Mouse (Mus musculus) forebrain, embryonic 15.5 days (tissue): ENCODE data around the gene Terb2. TPM values are rescaled to one million over a fixed set of nuclear protein-coding genes. Genes with fewer than 3 reads are reported as not detected.
A peak's percentile ranks its signal among the peaks of the same experiment; 100 is the strongest.

Source experiments
- ATAC-seq: fragments of 200-750 bp; cut with Nextera tagmentation; replicated peaks from 2 replicates; pipeline ENCODE4 v1.8.0; 2017; ENCODE audit warnings: mild to moderate bottlenecking, moderate TSS enrichment, moderate library complexity
- H3K27ac ChIP-seq: fragments of 300-500 bp; sonication (generic); replicated peaks from 2 replicates; pipeline ENCODE4 v1.5.1; 2015; ENCODE audit warnings: mild to moderate bottlenecking, inconsistent platforms
- H3K27me3 ChIP-seq: fragments of 300-500 bp; sonication (generic); 2 replicates; pipeline ENCODE4 v1.6.1; 2015; ENCODE audit warnings: inconsistent platforms
- H3K36me3 ChIP-seq: fragments of 300-500 bp; sonication (generic); 2 replicates; pipeline ENCODE4 v1.6.1; 2015; ENCODE audit warnings: mild to moderate bottlenecking, inconsistent platforms
- H3K4me1 ChIP-seq: fragments of 300-500 bp; sonication (generic); 2 replicates; pipeline ENCODE4 v1.6.1; 2015; ENCODE audit warnings: inconsistent platforms
- H3K4me2 ChIP-seq: fragments of 300-500 bp; sonication (generic); replicated peaks from 2 replicates; pipeline ENCODE4 v1.6.1; 2015; ENCODE audit warnings: mild to moderate bottlenecking, inconsistent platforms
- H3K4me3 ChIP-seq: fragments of 300-500 bp; sonication (generic); 2 replicates; pipeline ENCODE4 v1.5.1; 2015; ENCODE audit warnings: mild to moderate bottlenecking, inconsistent platforms
- H3K9ac ChIP-seq: fragments of 300-500 bp; sonication (generic); replicated peaks from 2 replicates; pipeline ENCODE4 v1.6.1; 2015; ENCODE audit warnings: mild to moderate bottlenecking, inconsistent platforms
- H3K9me3 ChIP-seq: fragments of 300-500 bp; sonication (generic); 2 replicates; pipeline ENCODE4 v1.6.1; 2016; ENCODE audit warnings: inconsistent platforms
- WGBS: fragments of 180-500 bp; shearing (Covaris S2); methylation state at CpG from one replicate; pipeline ENCODE4 v1.1.7; 2015; ENCODE audit warnings: mixed read lengths; 5-methylcytosine and 5-hydroxymethylcytosine counted together
- polyA plus RNA-seq: library from polyadenylated mRNA; unstranded; fragments of >200 nt; fragmentation: Nextera tagmentation; extraction: Ambion mirVana; gene quantifications from 2 replicates; pipeline ENCODE4 v1.2.1, GENCODE M21; 2015

Terb2 gene
- polyA plus RNA-seq, 1 experiment from 2014 or later, result not detected

DNA sequence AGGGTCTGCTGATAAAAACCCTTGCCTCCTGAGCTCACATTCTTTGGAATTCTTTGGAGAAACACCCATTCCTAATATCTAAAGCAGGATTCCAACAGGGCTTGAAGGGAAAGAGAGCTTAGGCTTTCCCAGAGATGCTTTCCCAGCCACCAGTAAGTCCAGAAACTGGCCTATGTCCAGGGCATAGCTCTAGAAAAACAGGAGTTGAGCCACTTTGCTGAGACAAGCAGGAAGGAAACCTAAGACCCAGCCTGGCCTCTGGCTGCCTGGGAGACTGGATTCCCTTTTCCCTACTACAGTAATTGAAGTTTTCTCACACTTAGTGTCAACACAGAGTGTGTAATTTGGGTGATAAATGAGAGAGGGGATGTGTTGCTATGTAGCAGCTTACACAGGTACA is 50.2 kb downstream of the Terb2 start:
- Histone ChIP-seq H3K9ac (no peak overlapping the region), H3K4me1 (peaks cover 13% of the 10 kb centered on the region), H3K27ac (no peak overlapping the region), H3K4me3 (no peak overlapping the region), H3K4me2 (no peak overlapping the region), H3K27me3 (no peaks in the 10 kb centered on the region), H3K9me3 (no peaks in the 10 kb centered on the region), H3K36me3 (no peaks in the 10 kb centered on the region)
- no peak for ATAC-seq

DNA sequence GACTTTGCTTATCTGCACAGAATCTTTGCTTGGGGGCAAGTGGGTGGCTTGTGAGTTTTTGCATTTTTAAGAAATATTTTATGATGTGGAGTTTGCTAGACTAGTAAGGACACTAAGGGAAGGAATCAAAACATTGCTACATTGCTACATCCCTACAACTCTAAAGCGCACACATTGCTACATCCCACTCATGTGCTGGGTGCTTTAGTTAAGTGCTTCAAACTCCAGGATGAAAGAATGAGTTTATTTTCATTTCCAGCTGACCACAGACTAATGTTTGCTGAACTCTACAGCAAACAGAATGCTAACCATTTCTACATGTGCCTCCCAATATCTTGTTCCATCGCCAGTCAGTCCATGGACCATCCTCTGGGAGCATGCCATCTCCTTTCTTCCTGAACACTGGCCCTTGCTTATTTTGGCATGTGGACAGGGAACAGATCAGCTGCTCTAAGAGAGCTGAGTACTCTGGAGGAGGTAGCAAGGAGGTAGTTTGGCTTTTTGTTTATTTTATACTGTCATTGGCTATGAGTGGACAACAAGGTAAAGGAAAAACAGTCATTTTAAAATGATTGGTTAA is 51.9 kb downstream of the Terb2 start:
- Histone ChIP-seq H3K9ac (no peak overlapping the region), H3K4me2 (no peak overlapping the region), H3K4me1 (peaks cover 13% of the 10 kb centered on the region), H3K9me3 (no peaks in the 10 kb centered on the region), H3K36me3 (no peaks in the 10 kb centered on the region), H3K27ac (no peak overlapping the region), H3K4me3 (no peak overlapping the region), H3K27me3 (no peaks in the 10 kb centered on the region)
- ATAC-seq, result no peak
- WGBS, result 92% methylated on average over 2 of the region's 2 CpGs

DNA sequence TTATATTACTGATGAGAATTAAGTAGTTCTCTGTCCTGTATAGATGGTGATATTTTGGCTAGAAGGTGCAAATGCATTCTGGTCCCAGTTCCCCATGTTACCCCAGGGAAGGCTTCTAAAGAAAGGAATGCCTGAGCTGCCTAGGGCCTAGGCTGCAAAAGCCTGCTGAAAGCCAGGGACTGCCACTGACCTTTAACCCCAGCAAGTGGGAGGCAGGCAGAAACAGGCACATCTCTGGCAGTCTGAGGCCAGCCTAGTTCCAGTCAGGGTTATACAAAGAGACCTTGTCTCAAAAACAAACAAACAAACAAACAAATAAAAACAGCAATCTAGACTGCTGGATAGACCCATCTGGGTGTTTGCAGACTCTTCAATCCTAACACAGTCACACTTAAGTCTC is 54.7 kb downstream of the Terb2 start:
- Histone ChIP-seq H3K27me3 (no peaks in the 10 kb centered on the region), H3K9ac (no peak overlapping the region), H3K27ac (no peak overlapping the region), H3K9me3 (no peaks in the 10 kb centered on the region), H3K4me1 (no peaks in the 10 kb centered on the region; the same call in 1 of the 2 replicates), H3K4me2 (no peak overlapping the region), H3K36me3 (no peaks in the 10 kb centered on the region), H3K4me3 (no peak overlapping the region)
- ATAC-seq, result no peak

DNA sequence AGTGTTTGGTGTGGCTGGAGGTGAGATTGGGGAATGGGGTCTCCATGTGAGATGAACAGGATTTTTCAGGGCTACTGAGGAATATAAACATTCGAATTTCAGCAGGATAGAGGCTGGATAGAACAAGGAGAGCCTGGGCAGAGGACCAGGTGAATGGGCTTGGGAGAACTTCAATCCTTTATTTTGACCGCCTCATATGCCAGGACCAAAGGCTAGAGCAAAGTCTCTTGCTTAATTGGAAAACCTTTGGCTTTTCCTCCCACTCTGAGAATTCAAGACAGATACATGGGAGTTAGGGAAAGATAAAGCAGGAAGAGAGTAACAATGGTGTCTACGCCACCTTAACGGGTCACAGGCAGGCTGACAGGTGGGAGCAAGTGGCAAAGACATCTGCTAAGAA is 55.2 kb downstream of the Terb2 start:
- no peak overlapping the region for H3K4me3 ChIP-seq
- H3K27ac ChIP-seq, result no peak overlapping the region
- 81% methylated on average over 4 of the region's 4 CpGs for WGBS
- H3K4me2 ChIP-seq, result no peak overlapping the region
- H3K9ac ChIP-seq, result no peak overlapping the region
- no peaks in the 10 kb centered on the region for H3K27me3 ChIP-seq
- no peaks in the 10 kb centered on the region for H3K4me1 ChIP-seq
- ATAC-seq, result no peak
- H3K9me3 ChIP-seq, result no peaks in the 10 kb centered on the region
- no peaks in the 10 kb centered on the region for H3K36me3 ChIP-seq

DNA sequence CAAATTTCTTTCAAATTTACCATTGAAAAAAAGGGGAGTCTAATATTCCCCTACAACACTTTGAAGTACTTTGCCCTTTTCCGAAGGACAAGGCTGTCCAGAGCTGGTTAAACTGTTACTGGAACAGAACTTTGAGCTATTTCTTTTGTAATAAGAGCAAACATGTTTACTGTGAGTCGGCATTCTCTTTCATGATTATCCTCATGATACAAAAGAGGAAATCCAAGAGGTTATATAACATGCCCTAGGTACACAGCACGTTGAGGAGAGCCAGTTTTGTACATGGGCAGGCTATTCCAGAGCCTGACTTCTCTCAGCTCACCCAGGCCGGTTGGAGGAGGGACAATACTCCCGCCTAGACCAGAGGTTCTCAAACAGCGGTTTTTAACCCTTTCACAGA is 55.9 kb downstream of the Terb2 start:
- WGBS, result 69% methylated on average over 6 of the region's 6 CpGs
- Histone ChIP-seq H3K9me3 (no peaks in the 10 kb centered on the region), H3K27me3 (no peaks in the 10 kb centered on the region), H3K36me3 (no peaks in the 10 kb centered on the region), H3K9ac (no peak overlapping the region), H3K27ac (no peak overlapping the region), H3K4me1 (no peaks in the 10 kb centered on the region), H3K4me3 (no peak overlapping the region), H3K4me2 (no peak overlapping the region)
- ATAC-seq, result no peak

DNA sequence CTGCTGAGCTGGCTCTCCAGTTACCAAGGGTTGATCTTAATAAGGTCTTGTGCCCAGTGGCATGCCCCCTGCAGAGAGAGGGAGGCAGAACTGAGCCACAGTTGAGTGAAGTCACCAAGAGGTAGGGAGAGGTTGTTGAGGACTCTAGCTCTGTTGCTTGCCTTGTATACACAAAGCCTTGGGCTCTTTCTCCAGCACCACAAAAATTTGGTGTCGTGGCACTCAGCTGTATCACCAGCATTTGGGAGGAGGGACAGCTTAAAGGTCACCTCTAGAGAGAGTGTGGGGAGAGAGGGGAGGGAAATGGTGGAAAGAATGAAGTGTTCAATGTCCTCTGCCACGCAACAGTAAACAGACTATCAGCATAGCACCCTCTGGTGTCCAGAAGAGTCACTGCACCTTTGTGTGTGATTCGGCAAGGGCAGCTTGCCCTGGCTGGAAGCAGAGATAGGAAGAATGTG is 57.6 kb downstream of the Terb2 start:
- H3K27ac ChIP-seq, result no peak overlapping the region
- no peaks in the 10 kb centered on the region for H3K27me3 ChIP-seq
- peak; percentile 63 for ATAC-seq

DNA sequence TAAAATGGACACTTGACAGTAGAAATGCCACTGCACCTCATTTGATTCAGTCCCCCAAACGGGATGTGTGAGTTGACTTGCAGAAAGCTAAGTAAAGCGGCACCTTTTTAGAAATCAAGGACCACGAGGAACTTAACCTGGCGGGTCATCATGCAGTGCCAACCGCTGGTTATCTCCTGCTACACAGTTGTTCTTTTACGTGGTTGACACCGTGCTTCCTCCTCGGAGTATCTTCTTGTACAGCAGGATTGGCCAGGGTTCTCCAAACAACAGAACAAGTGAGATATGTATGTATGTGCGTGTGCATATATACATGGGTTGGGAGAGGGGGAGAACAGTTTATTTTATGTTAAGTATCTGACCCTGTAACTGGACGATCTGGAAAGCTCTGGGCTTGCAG is 61.7 kb downstream of the Terb2 start:
- Histone ChIP-seq H3K27me3 (no peaks in the 10 kb centered on the region), H3K4me3 (no peak overlapping the region), H3K27ac (no peak overlapping the region), H3K36me3 (no peaks in the 10 kb centered on the region; the same call in 1 of the 2 replicates), H3K4me2 (no peak overlapping the region), H3K9ac (no peak overlapping the region), H3K4me1 (no peaks in the 10 kb centered on the region), H3K9me3 (no peaks in the 10 kb centered on the region)
- no peak for ATAC-seq
- 91% methylated on average over 10 of the region's 10 CpGs for WGBS

More for the DNA sequence above, 57.6 kb downstream of the Terb2 start:
- no peak overlapping the region for H3K9ac ChIP-seq
- WGBS, result 3% methylated on average over 3 of the region's 3 CpGs
- H3K4me3 ChIP-seq, result no peak overlapping the region
- H3K9me3 ChIP-seq, result no peaks in the 10 kb centered on the region
- no peak overlapping the region for H3K4me2 ChIP-seq
- H3K4me1 ChIP-seq, result no peaks in the 10 kb centered on the region
- no peaks in the 10 kb centered on the region for H3K36me3 ChIP-seq

DNA sequence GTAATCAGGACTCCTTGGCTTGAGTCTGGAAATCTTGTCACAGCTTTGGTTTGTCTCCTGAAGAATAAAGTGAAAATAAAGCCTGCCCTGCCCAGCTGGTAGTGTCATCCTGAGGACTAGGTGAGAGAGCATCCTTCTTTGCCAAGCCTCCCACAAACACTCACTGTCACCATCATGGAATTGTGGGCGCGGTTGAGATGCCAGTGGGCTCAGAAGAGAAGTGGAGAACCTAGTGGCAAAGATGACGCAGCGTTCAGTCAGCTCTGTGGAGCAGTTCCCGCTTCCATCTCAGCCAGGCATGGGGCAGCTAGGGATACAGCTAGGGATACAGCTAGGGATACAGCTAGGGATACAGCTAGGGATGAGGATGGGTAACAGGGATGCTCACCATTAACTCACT is 69.9 kb downstream of the Terb2 start:
- H3K9me3 ChIP-seq, result no peaks in the 10 kb centered on the region
- no peak overlapping the region for H3K4me2 ChIP-seq
- no peak overlapping the region for H3K9ac ChIP-seq
- no peak overlapping the region for H3K27ac ChIP-seq
- H3K4me1 ChIP-seq, result no peaks in the 10 kb centered on the region
- 97% methylated on average over 5 of the region's 5 CpGs for WGBS
- no peaks in the 10 kb centered on the region for H3K36me3 ChIP-seq
- H3K27me3 ChIP-seq, result no peaks in the 10 kb centered on the region
- no peak overlapping the region for H3K4me3 ChIP-seq
- ATAC-seq, result no peak

Other genes starting within 250 kb of the Terb2 start
- 50.1 and 50.2 TPM in 2 replicates for gene Ctdspl2, start 230.3 kb upstream of the Terb2 start, polyA plus RNA-seq
- 0.86 and 1.1 TPM in 2 replicates for gene Mageb3, start 230.2 kb upstream of the Terb2 start, polyA plus RNA-seq
- gene Eif3j1, start 157.7 kb upstream of the Terb2 start, polyA plus RNA-seq, result 10.3 and 10.9 TPM in 2 replicates
- gene Spg11, start 67.9 kb upstream of the Terb2 start, polyA plus RNA-seq, result 8.4 and 9.9 TPM in 2 replicates
- 67.0 and 71.9 TPM in 2 replicates for gene B2m, start 38.6 kb upstream of the Terb2 start, polyA plus RNA-seq
- not detected in 2 replicates for gene Trim69, start 25.6 kb upstream of the Terb2 start, polyA plus RNA-seq
- not detected in 2 replicates for gene Patl2, start 83 bp upstream of the Terb2 start, polyA plus RNA-seq
- 16.0 and 16.2 TPM in 2 replicates for gene Sord, start 48.5 kb downstream of the Terb2 start, polyA plus RNA-seq
- 0.03 TPM in 1 of 2 replicates, not detected in the other for gene Duox2, start 112.2 kb downstream of the Terb2 start, polyA plus RNA-seq
- 0.13 TPM in 1 of 2 replicates, not detected in the other for gene Duoxa2, start 112.6 kb downstream of the Terb2 start, polyA plus RNA-seq
- gene Duoxa1, start 127.5 kb downstream of the Terb2 start, polyA plus RNA-seq, result not detected in 2 replicates
- 0.04 and 0.06 TPM in 2 replicates for gene Duox1, start 129.4 kb downstream of the Terb2 start, polyA plus RNA-seq
- gene Shf, start 182.9 kb downstream of the Terb2 start, polyA plus RNA-seq, result 10.3 and 11.0 TPM in 2 replicates
- gene Slc28a2, start 240.2 kb downstream of the Terb2 start, polyA plus RNA-seq, result not detected in 2 replicates